Mouse (Mus musculus): ENCODE measurements at regions not wholly inside any gene's neighbourhood (a gene's known extent, or its start where the extent isn't known, plus 50 kb on each side); places are given as distances from the start of the nearest gene placed in this dataset.
"Not testable (repeated sequence)": the region's sequence is repeated elsewhere in the genome, so short reads cannot be mapped to it uniquely, and the experiment has no call there.

DNA sequence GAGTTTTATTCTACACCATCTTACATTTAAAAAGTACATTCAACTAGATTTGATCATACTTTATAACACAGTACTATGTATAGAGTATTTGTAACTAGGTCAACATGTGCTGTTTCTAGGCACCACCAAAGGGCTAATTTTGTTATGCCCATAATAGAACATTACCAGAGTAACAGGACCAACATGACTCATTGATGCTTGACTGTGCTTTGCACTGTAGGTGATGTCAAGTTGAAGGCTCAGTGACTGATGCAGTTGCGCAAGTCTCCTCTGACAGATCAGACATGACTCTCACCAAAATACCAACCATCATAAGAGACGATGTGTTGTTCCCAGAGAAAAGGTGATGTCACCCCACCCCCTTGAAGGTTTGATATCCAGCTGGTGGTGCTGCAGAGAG is 108.5 kb downstream of the Mrpl39 start:
- 99% methylated on average over 2 of the region's 2 CpGs for WGBS
- Histone ChIP-seq H3K4me1 (ENCODE audit: control insufficient read depth, insufficient read depth, low read length) (no peaks in the 10 kb centered on the region), H3K27ac (ENCODE audit: insufficient read depth, low read depth, low read length) (no peak overlapping the region), H3K36me3 (ENCODE audit: control insufficient read depth, insufficient read depth, low read length) (no peaks in the 10 kb centered on the region), H3K27me3 (replicated peaks; ENCODE audit: control insufficient read depth, insufficient read depth, low read length) (no peaks in the 10 kb centered on the region), H3K4me3 (ENCODE audit: insufficient read depth, low read depth, low read length) (no peak overlapping the region)
- TF ChIP-seq CTCF (conservative IDR thresholded peaks at IDR 0.05; ENCODE audit: insufficient read depth, insufficient read length, low read depth, low read length) (no peak), POLR2A (IDR thresholded peaks at IDR 0.05; ENCODE audit: low read depth, low read length) (no peak)
- DNase-seq: no peak

DNA sequence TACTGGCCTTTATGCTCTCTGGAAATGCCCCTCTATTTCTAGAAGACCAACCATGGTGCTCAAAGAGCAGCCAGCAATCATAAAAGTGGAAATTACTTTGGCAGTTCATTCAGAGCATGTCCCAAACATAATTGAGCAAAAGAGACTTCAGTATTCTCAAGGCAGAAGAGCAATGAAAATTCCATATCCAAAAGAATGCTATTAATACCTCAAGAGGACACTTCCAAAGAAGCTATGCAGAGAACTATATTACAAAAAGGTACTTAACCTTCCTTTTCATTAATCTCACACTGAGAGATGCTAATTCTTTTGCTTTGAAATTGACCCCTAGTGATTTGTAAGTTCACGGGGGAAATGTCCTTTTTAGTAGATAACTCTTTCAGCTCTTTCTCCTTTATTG is 105.7 kb downstream of the Mrpl39 start:
- Histone ChIP-seq H3K4me1 (ENCODE audit: control insufficient read depth, insufficient read depth, low read length) (no peaks in the 10 kb centered on the region), H3K27ac (ENCODE audit: insufficient read depth, low read depth, low read length) (no peak overlapping the region), H3K4me3 (ENCODE audit: insufficient read depth, low read depth, low read length) (no peak overlapping the region), H3K27me3 (replicated peaks; ENCODE audit: control insufficient read depth, insufficient read depth, low read length) (no peaks in the 10 kb centered on the region), H3K36me3 (ENCODE audit: control insufficient read depth, insufficient read depth, low read length) (no peaks in the 10 kb centered on the region)
- TF ChIP-seq POLR2A (IDR thresholded peaks at IDR 0.05; ENCODE audit: low read depth, low read length): no peak
- TF ChIP-seq CTCF (conservative IDR thresholded peaks at IDR 0.05; ENCODE audit: insufficient read depth, insufficient read length, low read depth, low read length): no peak
- WGBS: 58% methylated on average over 1 of the region's 1 CpGs
- no peak for DNase-seq

DNA sequence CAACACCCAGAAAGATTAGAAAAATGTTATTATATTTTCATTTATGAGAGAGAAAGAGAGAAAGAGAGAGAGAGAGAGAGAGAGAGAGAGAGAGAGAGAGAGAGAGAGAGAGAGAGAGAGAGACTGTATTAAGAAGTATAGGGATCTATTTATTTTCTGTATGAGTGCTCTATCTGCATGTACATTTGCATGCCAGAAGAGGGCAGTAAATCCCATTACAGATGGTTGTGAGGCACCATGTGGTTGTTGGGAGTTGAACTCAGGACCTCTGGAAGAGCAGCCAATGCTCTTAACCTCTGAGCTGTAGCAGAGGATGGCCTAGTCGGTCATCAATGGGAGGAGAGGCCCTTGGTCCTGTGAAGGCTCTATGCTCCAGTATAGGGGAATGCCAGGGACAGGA is 91.1 kb downstream of the Mrpl39 start:
- H3K36me3 ChIP-seq (ENCODE audit: control insufficient read depth, insufficient read depth, low read length); H3K4me1 ChIP-seq (ENCODE audit: control insufficient read depth, insufficient read depth, low read length); H3K27ac ChIP-seq (ENCODE audit: insufficient read depth, low read depth, low read length); H3K27me3 ChIP-seq (replicated peaks; ENCODE audit: control insufficient read depth, insufficient read depth, low read length); DNase-seq; H3K4me3 ChIP-seq (ENCODE audit: insufficient read depth, low read depth, low read length): not testable (repeated sequence)
- 93% methylated on average over 1 of the region's 1 CpGs for WGBS

GRCm38 (mm10) chr16:84646172-84646684 is 89.3 kb downstream of the Mrpl39 start:
- no peak for TF ChIP-seq POLR2A (IDR thresholded peaks at IDR 0.05; ENCODE audit: low read depth, low read length)
- TF ChIP-seq CTCF (conservative IDR thresholded peaks at IDR 0.05; ENCODE audit: insufficient read depth, insufficient read length, low read depth, low read length): no peak
- 74% methylated on average over 8 of the region's 8 CpGs for WGBS
- no peak for DNase-seq
- Histone ChIP-seq H3K4me1 (ENCODE audit: control insufficient read depth, insufficient read depth, low read length) (no peaks in the 10 kb centered on the region), H3K27me3 (replicated peaks; ENCODE audit: control insufficient read depth, insufficient read depth, low read length) (no peaks in the 10 kb centered on the region), H3K4me3 (ENCODE audit: insufficient read depth, low read depth, low read length) (no peak overlapping the region), H3K27ac (ENCODE audit: insufficient read depth, low read depth, low read length) (no peak overlapping the region), H3K36me3 (ENCODE audit: control insufficient read depth, insufficient read depth, low read length) (no peaks in the 10 kb centered on the region)

DNA sequence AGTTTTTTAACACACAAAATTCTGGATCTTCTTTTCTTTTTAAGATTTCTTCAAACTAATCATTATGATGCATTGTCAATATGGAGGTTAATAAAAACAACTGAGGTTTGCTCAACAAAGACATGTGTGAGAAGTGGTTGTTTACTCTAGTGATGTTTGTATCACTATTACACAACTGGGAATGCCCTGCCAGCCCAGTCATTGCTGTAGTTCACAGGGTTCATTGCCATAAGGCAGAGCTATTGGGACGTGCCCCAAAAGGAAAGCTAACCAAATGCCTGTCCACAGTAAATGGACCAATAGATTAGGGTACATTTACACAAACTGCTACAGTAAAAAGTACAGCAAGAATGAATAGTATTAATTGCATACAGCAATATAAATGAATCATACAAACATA is 84.9 kb downstream of the Mrpl39 start:
- 53% methylated on average over 1 of the region's 1 CpGs for WGBS
- Histone ChIP-seq H3K27ac (ENCODE audit: insufficient read depth, low read depth, low read length) (no peak overlapping the region), H3K36me3 (ENCODE audit: control insufficient read depth, insufficient read depth, low read length) (no peaks in the 10 kb centered on the region), H3K4me3 (ENCODE audit: insufficient read depth, low read depth, low read length) (no peak overlapping the region), H3K27me3 (replicated peaks; ENCODE audit: control insufficient read depth, insufficient read depth, low read length) (no peaks in the 10 kb centered on the region), H3K4me1 (ENCODE audit: control insufficient read depth, insufficient read depth, low read length) (no peaks in the 10 kb centered on the region)
- DNase-seq: no peak
- TF ChIP-seq POLR2A (IDR thresholded peaks at IDR 0.05; ENCODE audit: low read depth, low read length): no peak
- TF ChIP-seq CTCF (conservative IDR thresholded peaks at IDR 0.05; ENCODE audit: insufficient read depth, insufficient read length, low read depth, low read length): no peak

GRCm38 (mm10) chr16:84653873-84654272 is 81.7 kb downstream of the Mrpl39 start:
- Histone ChIP-seq H3K4me1 (ENCODE audit: control insufficient read depth, insufficient read depth, low read length) (no peaks in the 10 kb centered on the region), H3K4me3 (ENCODE audit: insufficient read depth, low read depth, low read length) (no peak overlapping the region), H3K27ac (ENCODE audit: insufficient read depth, low read depth, low read length) (no peak overlapping the region), H3K36me3 (ENCODE audit: control insufficient read depth, insufficient read depth, low read length) (no peaks in the 10 kb centered on the region), H3K27me3 (replicated peaks; ENCODE audit: control insufficient read depth, insufficient read depth, low read length) (no peaks in the 10 kb centered on the region)
- TF ChIP-seq CTCF (conservative IDR thresholded peaks at IDR 0.05; ENCODE audit: insufficient read depth, insufficient read length, low read depth, low read length): no peak
- no peak for TF ChIP-seq POLR2A (IDR thresholded peaks at IDR 0.05; ENCODE audit: low read depth, low read length)
- no peak for DNase-seq
- WGBS: 75% methylated on average over 1 of the region's 1 CpGs

DNA sequence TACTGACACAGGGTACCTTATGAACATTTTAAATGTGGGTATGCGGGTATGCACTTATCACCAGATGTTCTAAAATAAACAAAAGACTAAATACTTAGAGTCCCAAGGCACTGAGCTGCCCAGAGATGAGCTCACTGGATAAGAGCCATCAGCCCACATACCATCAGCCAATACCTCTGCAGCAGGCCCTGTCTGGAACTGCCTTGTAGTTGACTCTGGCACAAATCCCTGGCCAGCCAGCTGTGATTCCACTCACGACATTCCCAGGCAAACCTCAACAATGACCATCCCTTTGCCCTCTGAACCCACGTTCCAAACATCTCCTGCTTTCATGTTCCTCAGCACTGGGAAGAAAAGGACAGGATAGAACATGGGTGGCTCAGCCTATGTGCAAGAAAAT is 73.7 kb downstream of the Mrpl39 start:
- DNase-seq: peak; percentile 60
- Histone ChIP-seq H3K4me1 (ENCODE audit: control insufficient read depth, insufficient read depth, low read length) (no peaks in the 10 kb centered on the region), H3K36me3 (ENCODE audit: control insufficient read depth, insufficient read depth, low read length) (no peaks in the 10 kb centered on the region), H3K27me3 (replicated peaks; ENCODE audit: control insufficient read depth, insufficient read depth, low read length) (no peaks in the 10 kb centered on the region), H3K27ac (ENCODE audit: insufficient read depth, low read depth, low read length) (no peak overlapping the region), H3K4me3 (ENCODE audit: insufficient read depth, low read depth, low read length) (no peak overlapping the region)
- WGBS: 56% methylated on average over 3 of the region's 3 CpGs
- TF ChIP-seq CTCF (conservative IDR thresholded peaks at IDR 0.05; ENCODE audit: insufficient read depth, insufficient read length, low read depth, low read length) (no peak), POLR2A (IDR thresholded peaks at IDR 0.05; ENCODE audit: low read depth, low read length) (no peak)

DNA sequence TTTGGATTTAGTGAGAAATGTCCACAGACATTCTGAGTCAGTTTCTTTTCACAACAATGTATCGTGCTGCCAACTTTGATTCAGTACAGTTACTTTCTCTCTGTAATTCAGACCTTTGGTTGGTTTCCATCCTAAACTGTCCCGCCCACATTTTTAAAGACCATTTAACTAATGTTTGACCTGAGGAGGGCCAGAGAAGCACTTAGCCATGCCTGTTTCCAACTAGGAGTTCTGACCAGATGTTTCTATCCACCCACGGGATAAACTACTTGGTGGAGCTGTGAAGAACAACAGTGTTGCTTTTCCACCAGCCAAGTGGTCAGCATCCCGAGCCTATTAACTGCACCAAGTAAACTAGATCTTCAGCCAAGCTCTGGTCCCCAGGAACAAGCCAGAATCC is 72.0 kb downstream of the Mrpl39 start:
- Histone ChIP-seq H3K4me1 (ENCODE audit: control insufficient read depth, insufficient read depth, low read length) (no peaks in the 10 kb centered on the region), H3K4me3 (ENCODE audit: insufficient read depth, low read depth, low read length) (no peak overlapping the region), H3K36me3 (ENCODE audit: control insufficient read depth, insufficient read depth, low read length) (no peaks in the 10 kb centered on the region), H3K27ac (ENCODE audit: insufficient read depth, low read depth, low read length) (no peak overlapping the region), H3K27me3 (replicated peaks; ENCODE audit: control insufficient read depth, insufficient read depth, low read length) (no peaks in the 10 kb centered on the region)
- TF ChIP-seq POLR2A (IDR thresholded peaks at IDR 0.05; ENCODE audit: low read depth, low read length) (no peak), CTCF (conservative IDR thresholded peaks at IDR 0.05; ENCODE audit: insufficient read depth, insufficient read length, low read depth, low read length) (no peak)
- WGBS: 73% methylated on average over 4 of the region's 4 CpGs
- DNase-seq: peak; percentile 17
